Mouse (Mus musculus) intestine, embryonic 16.5 days (tissue): ENCODE data around the gene Ifrd2. TPM values are rescaled to one million over a fixed set of nuclear protein-coding genes. Genes with fewer than 3 reads are reported as not detected.

Experiments used
- ATAC-seq: fragments of 200-750 bp; cut with Nextera tagmentation; 2 replicates; pipeline ENCODE4 v1.8.0; 2017; ENCODE audit warnings: moderate TSS enrichment, moderate library complexity
- H3K27ac ChIP-seq: fragments of 300-500 bp; sonication (generic); 2 replicates; pipeline ENCODE4 v1.5.1; 2014; ENCODE audit warnings: mild to moderate bottlenecking, low read length
- H3K27me3 ChIP-seq: fragments of 300-500 bp; sonication (generic); replicated peaks from 2 replicates; pipeline ENCODE4 v1.6.1; 2014; ENCODE audit warnings: low read length, control low read depth, mixed read lengths; ENCODE audit not compliant: control insufficient read depth, insufficient read depth
- H3K36me3 ChIP-seq: fragments of 300-500 bp; sonication (generic); 2 replicates; pipeline ENCODE4 v1.6.1; 2014; ENCODE audit warnings: low read length, control low read depth; ENCODE audit not compliant: control insufficient read depth, insufficient read depth
- H3K4me1 ChIP-seq: fragments of 300-500 bp; sonication (generic); 2 replicates; pipeline ENCODE4 v1.6.1; 2014; ENCODE audit warnings: low read length, control low read depth, mixed read lengths; ENCODE audit not compliant: control insufficient read depth, insufficient read depth
- H3K4me2 ChIP-seq: fragments of 300-500 bp; sonication (generic); 2 replicates; pipeline ENCODE4 v1.6.1; 2014; ENCODE audit warnings: low read depth, low read length, control low read depth
- H3K4me3 ChIP-seq: fragments of 300-500 bp; sonication (generic); 2 replicates; pipeline ENCODE4 v1.5.1; 2014; ENCODE audit warnings: mild to moderate bottlenecking, low read length
- H3K9ac ChIP-seq: fragments of 300-500 bp; sonication (generic); 2 replicates; pipeline ENCODE4 v1.6.1; 2014; ENCODE audit warnings: low read depth, low read length
- H3K9me3 ChIP-seq: fragments of 300-500 bp; sonication (generic); 2 replicates; pipeline ENCODE4 v1.6.1; 2016; ENCODE audit warnings: low read length, control low read depth; ENCODE audit not compliant: control insufficient read depth
- WGBS: fragments of 180-500 bp; shearing (Covaris S2); extraction: QIAGEN DNeasy Blood & Tissue Kit; methylation state at CpG from one replicate; pipeline ENCODE4 v1.1.7; 2014; 5-methylcytosine and 5-hydroxymethylcytosine counted together
- polyA plus RNA-seq: library from polyadenylated mRNA; unstranded; fragments of >200 nt; fragmentation: Nextera tagmentation; extraction: Ambion mirVana; gene quantifications from 2 replicates; pipeline ENCODE4 v1.2.1, GENCODE M21; 2015

The Ifrd2 gene
- polyA plus RNA-seq: 79.0 and 89.6 TPM in 2 replicates

- WGBS: 12% methylated on average over 46 of the region's 46 CpGs
- Histone ChIP-seq H3K27ac (peak within 1 kb of the TSS; percentile 82), H3K4me3 (peak within 1 kb of the TSS; percentile 82)
These were observed at the start of gene Ifrd2 for GRCm38 (mm10) chr9:107586974-107587832. Ifrd2 (plus strand) TSS chr9:107587642.

GRCm38 (mm10) chr9:107538231-107538630 is 49.2 kb upstream of the Ifrd2 start:
- no peak for ATAC-seq
- no peak overlapping the region for H3K9ac ChIP-seq
- H3K27me3 ChIP-seq: no peaks in the 10 kb centered on the region
- H3K4me3 ChIP-seq: no peak overlapping the region
- H3K4me1 ChIP-seq: peaks cover 39% of the 10 kb centered on the region
- H3K4me2 ChIP-seq: no peak overlapping the region
- H3K9me3 ChIP-seq: no peaks in the 10 kb centered on the region
- WGBS: 95% methylated on average over 7 of the region's 7 CpGs
- peaks cover 18% of the 10 kb centered on the region for H3K36me3 ChIP-seq
- no peak overlapping the region for H3K27ac ChIP-seq

More at GRCm38 (mm10) chr9:107586974-107587832, at the start of gene Ifrd2:
- peaks cover 13% of the 10 kb centered on the region for H3K36me3 ChIP-seq
- peak within 1 kb of the TSS; percentile 74 for H3K4me2 ChIP-seq
- H3K4me1 ChIP-seq: peaks cover 31% of the 10 kb centered on the region
- no peaks in the 10 kb centered on the region for H3K27me3 ChIP-seq
- peak; percentile 96 for ATAC-seq
- peak within 1 kb of the TSS; percentile 83 for H3K9ac ChIP-seq
- no peaks in the 10 kb centered on the region for H3K9me3 ChIP-seq

- no peak for ATAC-seq
- Histone ChIP-seq H3K36me3 (peaks cover 18% of the 10 kb centered on the region), H3K4me3 (no peak overlapping the region), H3K4me1 (peaks cover 39% of the 10 kb centered on the region), H3K9me3 (no peaks in the 10 kb centered on the region), H3K27me3 (no peaks in the 10 kb centered on the region), H3K9ac (no peak overlapping the region), H3K4me2 (no peak overlapping the region), H3K27ac (no peak overlapping the region)
- 83% methylated on average over 3 of the region's 3 CpGs for WGBS
These were observed 48.7 kb upstream of the Ifrd2 start for GRCm38 (mm10) chr9:107538711-107539110.

GRCm38 (mm10) chr9:107539940-107540339 is 47.5 kb upstream of the Ifrd2 start:
- H3K27me3 ChIP-seq: no peaks in the 10 kb centered on the region
- no peak overlapping the region for H3K4me3 ChIP-seq
- no peaks in the 10 kb centered on the region for H3K9me3 ChIP-seq
- H3K36me3 ChIP-seq: peaks cover 20% of the 10 kb centered on the region
- no peak overlapping the region for H3K27ac ChIP-seq
- H3K9ac ChIP-seq: no peak overlapping the region
- 96% methylated on average over 8 of the region's 8 CpGs for WGBS
- H3K4me2 ChIP-seq: no peak overlapping the region
- ATAC-seq: no peak
- H3K4me1 ChIP-seq: peaks cover 39% of the 10 kb centered on the region

GRCm38 (mm10) chr9:107540420-107540819 is 47.0 kb upstream of the Ifrd2 start:
- Histone ChIP-seq H3K36me3 (peaks cover 21% of the 10 kb centered on the region), H3K4me2 (no peak overlapping the region), H3K27ac (no peak overlapping the region), H3K27me3 (no peaks in the 10 kb centered on the region), H3K4me3 (no peak overlapping the region), H3K4me1 (peaks cover 36% of the 10 kb centered on the region), H3K9ac (no peak overlapping the region; the same call in 1 of the 2 replicates), H3K9me3 (no peaks in the 10 kb centered on the region)
- no peak for ATAC-seq
- 76% methylated on average over 4 of the region's 4 CpGs for WGBS

GRCm38 (mm10) chr9:107541005-107541404 is 46.4 kb upstream of the Ifrd2 start:
- Histone ChIP-seq H3K4me2 (peak overlapping the region; percentile 70), H3K4me3 (peak overlapping the region; percentile 70), H3K27ac (no peak overlapping the region; the same call in 1 of the 2 replicates), H3K4me1 (peaks cover 30% of the 10 kb centered on the region), H3K27me3 (no peaks in the 10 kb centered on the region), H3K9ac (peak overlapping the region; percentile 60), H3K9me3 (no peaks in the 10 kb centered on the region), H3K36me3 (peaks cover 21% of the 10 kb centered on the region)
- no peak for ATAC-seq
- 26% methylated on average over 10 of the region's 10 CpGs for WGBS

- peak within 1 kb of the TSS; percentile 58 for H3K27ac ChIP-seq
- under 1% methylated on average over 46 of the region's 46 CpGs for WGBS
These were observed 45.7 kb upstream of the Ifrd2 start, which contains the start of the genes Cyb561d2 and Nprl2 for GRCm38 (mm10) chr9:107541474-107542351. Cyb561d2 (minus strand) TSS chr9:107542193. Nprl2 (plus strand) TSS chr9:107542226.

GRCm38 (mm10) chr9:107542352-107542686 is 45.1 kb upstream of the Ifrd2 start:
- peak; percentile 16 for ATAC-seq
- under 1% methylated on average over 11 of the region's 11 CpGs for WGBS
- H3K9ac ChIP-seq: peak overlapping the region; percentile 60
- peaks cover 25% of the 10 kb centered on the region for H3K4me1 ChIP-seq
- H3K4me2 ChIP-seq: peak overlapping the region; percentile 70
- H3K27ac ChIP-seq: no peak overlapping the region
- H3K36me3 ChIP-seq: peaks cover 21% of the 10 kb centered on the region
- H3K9me3 ChIP-seq: no peaks in the 10 kb centered on the region
- no peaks in the 10 kb centered on the region for H3K27me3 ChIP-seq
- H3K4me3 ChIP-seq: peak overlapping the region; percentile 70

More at GRCm38 (mm10) chr9:107541474-107542351, 45.7 kb upstream of the Ifrd2 start, which contains the start of the genes Cyb561d2 and Nprl2:
- H3K36me3 ChIP-seq: peaks cover 21% of the 10 kb centered on the region
- peak within 1 kb of the TSS; percentile 60 for H3K9ac ChIP-seq
- H3K4me3 ChIP-seq: peak within 1 kb of the TSS; percentile 70
- peak within 1 kb of the TSS; percentile 70 for H3K4me2 ChIP-seq
- peaks cover 24% of the 10 kb centered on the region for H3K4me1 ChIP-seq
- ATAC-seq: peak; percentile 88
- H3K9me3 ChIP-seq: no peaks in the 10 kb centered on the region
- no peaks in the 10 kb centered on the region for H3K27me3 ChIP-seq

GRCm38 (mm10) chr9:107542721-107543120 is 44.7 kb upstream of the Ifrd2 start:
- ATAC-seq: no peak
- whole genome bisulfite sequencing: 27% methylated on average over 8 of the region's 8 CpGs
- no peaks in the 10 kb centered on the region for H3K9me3 ChIP-seq
- no peak overlapping the region for H3K27ac ChIP-seq
- peaks cover 19% of the 10 kb centered on the region for H3K36me3 ChIP-seq
- H3K9ac ChIP-seq: peak overlapping the region; percentile 60
- peaks cover 28% of the 10 kb centered on the region for H3K4me1 ChIP-seq
- peak overlapping the region; percentile 70 for H3K4me3 ChIP-seq
- no peaks in the 10 kb centered on the region for H3K27me3 ChIP-seq
- H3K4me2 ChIP-seq: peak overlapping the region; percentile 70
